Mouse (Mus musculus): Measurements from ENCODE around the gene Kcns1. TPM values are rescaled to one million over a fixed set of nuclear protein-coding genes. Genes with fewer than 3 reads are reported as not detected.

The Kcns1 gene
- polyA plus RNA-seq, 1 experiment from 2014 or later = 0.15 TPM

DNA sequence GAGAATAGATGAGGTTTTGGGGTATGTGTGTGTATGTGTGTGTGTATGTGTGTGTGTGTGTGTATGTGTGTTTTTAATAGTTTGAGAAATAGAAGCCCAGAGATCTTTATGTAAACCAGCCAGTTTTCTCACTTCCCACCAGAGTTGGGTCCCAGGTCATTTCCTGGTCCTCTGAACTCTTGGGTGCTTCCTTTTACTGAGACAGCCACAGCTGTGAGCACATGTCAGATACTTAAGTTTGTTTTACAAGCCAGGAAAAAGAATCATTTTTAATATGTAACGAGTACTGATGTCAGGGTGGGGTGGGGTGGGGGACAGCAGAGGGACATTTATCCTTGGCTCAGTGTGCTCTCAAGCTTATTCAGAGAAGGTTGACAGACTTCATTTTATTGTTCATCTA is 35.5 kb downstream of the Kcns1 start:
- H3K4me3 ChIP-seq = no peak overlapping the region
- 80% methylated on average over 1 of the region's 1 CpGs for WGBS
- DNase-seq (ENCODE audit: low spot score) = no peak
- no peaks in the 10 kb centered on the region for H3K27me3 ChIP-seq (ENCODE audit: low read depth, poor library complexity, severe bottlenecking)
- H3K4me1 ChIP-seq = peaks cover 29% of the 10 kb centered on the region
- H3K27ac ChIP-seq = no peak overlapping the region
- H3K36me3 ChIP-seq = peaks cover 29% of the 10 kb centered on the region
- H3K9me3 ChIP-seq (replicated peaks) = no peaks in the 10 kb centered on the region

DNA sequence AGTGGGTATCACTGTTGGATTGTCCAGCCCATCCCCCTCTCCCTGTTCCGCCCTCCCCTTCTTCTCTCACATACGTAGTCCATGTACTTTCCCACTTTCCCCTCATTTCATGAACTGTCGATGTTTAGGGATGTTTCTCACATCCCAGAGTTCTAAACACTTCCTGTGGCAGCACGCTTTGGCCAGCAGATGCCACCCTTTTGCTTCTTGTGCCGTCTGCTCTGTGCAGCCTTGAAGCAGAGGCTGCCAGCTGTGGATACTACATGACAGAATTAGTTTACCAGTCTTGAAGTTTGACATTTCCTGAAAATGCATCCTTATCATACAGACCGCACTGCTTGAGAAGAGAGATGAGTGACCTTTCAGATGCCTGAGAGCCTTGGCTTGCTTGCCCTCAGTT is 36.4 kb downstream of the Kcns1 start:
- Histone ChIP-seq H3K36me3 (peaks cover 21% of the 10 kb centered on the region), H3K4me3 (no peak overlapping the region), H3K27me3 (ENCODE audit: low read depth, poor library complexity, severe bottlenecking) (no peaks in the 10 kb centered on the region), H3K27ac (no peak overlapping the region), H3K9me3 (replicated peaks) (no peaks in the 10 kb centered on the region), H3K4me1 (peaks cover 29% of the 10 kb centered on the region)
- WGBS = 81% methylated on average over 6 of the region's 6 CpGs
- DNase-seq (ENCODE audit: low spot score) = no peak

DNA sequence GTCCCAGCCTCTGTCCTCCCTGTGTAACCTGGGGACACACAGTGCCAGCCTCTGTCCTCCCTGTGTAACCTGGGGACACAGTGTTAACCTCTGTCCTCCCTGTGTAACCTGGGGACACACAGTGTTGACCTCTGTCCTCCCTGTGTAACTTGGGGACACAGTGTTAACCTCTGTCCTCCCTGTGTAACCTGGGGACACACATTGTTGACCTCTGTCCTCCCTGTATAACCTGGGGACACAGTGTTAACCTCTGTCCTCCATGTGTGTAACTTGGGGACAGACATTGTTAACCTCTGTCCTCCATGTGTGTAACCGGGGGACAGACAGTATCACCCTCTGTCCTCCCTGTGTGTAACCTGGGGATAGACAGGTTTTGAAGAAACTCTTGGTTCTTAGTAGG is 39.3 kb downstream of the Kcns1 start:
- WGBS = 92% methylated on average over 1 of the region's 1 CpGs
- no peak for DNase-seq (ENCODE audit: low spot score)
- Histone ChIP-seq H3K36me3 (peaks cover 27% of the 10 kb centered on the region), H3K4me1 (peaks cover 17% of the 10 kb centered on the region), H3K27ac (no peak overlapping the region), H3K27me3 (ENCODE audit: low read depth, poor library complexity, severe bottlenecking) (no peaks in the 10 kb centered on the region), H3K4me3 (no peak overlapping the region), H3K9me3 (replicated peaks) (no peaks in the 10 kb centered on the region)

DNA sequence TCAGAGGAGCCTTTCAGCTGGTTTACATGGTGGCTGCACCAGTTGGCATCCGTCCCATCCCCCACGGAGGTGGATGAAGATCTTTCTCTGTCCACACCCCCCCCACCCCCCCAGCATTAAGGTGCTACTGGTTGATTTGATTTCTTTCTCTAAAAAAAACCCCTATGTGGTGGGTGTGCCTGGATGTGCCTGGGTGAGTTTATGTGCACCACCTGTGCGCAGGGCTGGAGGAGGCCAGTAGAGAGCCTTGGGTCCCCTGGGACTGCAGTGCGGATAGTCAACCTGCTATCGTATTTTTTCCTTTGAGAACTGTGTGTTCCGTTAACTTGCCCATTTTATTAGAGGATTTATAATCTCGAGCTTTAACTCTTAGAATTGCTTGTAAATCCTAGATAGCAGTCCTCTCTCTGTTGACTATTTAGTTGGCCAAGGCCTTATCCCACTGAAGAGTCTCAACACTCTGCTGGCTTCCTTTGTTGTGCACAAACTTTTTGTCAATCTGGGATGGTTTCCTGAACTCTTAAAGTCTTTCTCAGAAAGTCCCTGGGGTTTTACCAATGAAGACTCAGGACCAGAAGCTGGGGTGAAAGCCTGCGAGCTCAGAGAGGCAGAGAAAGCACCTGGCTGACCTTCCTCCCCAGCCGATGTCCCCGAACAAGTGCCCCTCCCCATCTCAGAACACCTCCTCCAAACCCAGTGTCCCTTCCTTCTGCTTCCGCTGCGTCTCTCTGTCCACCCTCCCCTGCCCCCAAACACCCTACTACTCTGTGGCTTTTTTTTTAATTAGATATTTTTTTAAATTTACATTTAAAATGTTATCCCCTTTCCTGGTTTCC is 42.1 kb downstream of the Kcns1 start:
- 93% methylated on average over 12 of the region's 12 CpGs for WGBS
- no peak overlapping the region for H3K4me3 ChIP-seq
- H3K4me1 ChIP-seq = peaks cover 17% of the 10 kb centered on the region

DNA sequence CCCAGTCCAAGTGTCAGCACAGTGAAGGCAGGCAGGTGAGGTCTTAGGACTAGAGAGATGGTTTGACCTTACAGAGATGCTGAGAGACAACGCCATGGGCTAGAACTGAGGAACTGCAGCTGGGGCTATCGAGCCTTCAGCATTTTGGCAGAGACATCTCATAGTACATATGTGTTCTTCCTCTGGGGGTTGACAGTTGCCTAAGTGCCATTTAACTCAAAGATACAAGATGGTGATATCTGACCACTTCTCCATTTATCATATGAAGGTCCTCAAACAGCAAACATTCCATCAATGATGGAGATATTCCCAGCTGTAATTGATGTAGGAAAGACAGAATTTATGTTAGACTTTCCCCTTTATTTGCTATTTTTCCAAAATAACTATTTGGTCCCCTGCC is 43.6 kb downstream of the Kcns1 start:
- no peak overlapping the region for H3K4me3 ChIP-seq
- H3K9me3 ChIP-seq (replicated peaks) = no peaks in the 10 kb centered on the region
- no peaks in the 10 kb centered on the region for H3K27me3 ChIP-seq (ENCODE audit: low read depth, poor library complexity, severe bottlenecking)
- peaks cover 11% of the 10 kb centered on the region for H3K4me1 ChIP-seq
- 90% methylated on average over 2 of the region's 2 CpGs for WGBS
- H3K36me3 ChIP-seq = peaks cover 37% of the 10 kb centered on the region
- no peak for DNase-seq (ENCODE audit: low spot score)
- H3K27ac ChIP-seq = no peak overlapping the region

More for the DNA sequence above, 42.1 kb downstream of the Kcns1 start:
- Histone ChIP-seq H3K36me3 (peaks cover 30% of the 10 kb centered on the region), H3K27me3 (ENCODE audit: low read depth, poor library complexity, severe bottlenecking) (no peaks in the 10 kb centered on the region), H3K27ac (no peak overlapping the region), H3K9me3 (replicated peaks) (no peaks in the 10 kb centered on the region)
- no peak for DNase-seq (ENCODE audit: low spot score)

DNA sequence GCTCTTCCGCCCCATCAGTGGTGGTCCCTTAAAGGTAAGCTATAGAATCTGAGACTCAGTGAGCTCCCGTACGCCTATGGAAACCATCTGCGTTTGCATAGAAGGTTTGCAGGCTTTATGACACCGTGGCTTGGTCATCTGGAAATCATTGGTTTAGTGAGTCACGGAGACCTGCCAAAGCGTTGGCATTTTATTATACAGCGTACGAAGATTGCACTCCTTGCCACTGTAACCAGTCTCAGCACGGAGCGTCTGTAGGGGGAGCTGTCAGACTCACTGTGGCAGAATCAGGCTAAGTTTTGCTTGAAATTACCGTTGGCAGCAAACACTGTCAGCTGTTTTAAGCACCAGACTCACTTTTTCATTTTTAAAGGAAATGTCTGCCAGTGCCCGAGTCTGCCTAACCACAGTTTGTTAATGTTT is 44.4 kb downstream of the Kcns1 start:
- Histone ChIP-seq H3K9me3 (replicated peaks) (no peaks in the 10 kb centered on the region), H3K36me3 (peaks cover 38% of the 10 kb centered on the region), H3K4me1 (peaks cover 4% of the 10 kb centered on the region; the same call in 1 of the 2 replicates), H3K4me3 (no peak overlapping the region), H3K27ac (no peak overlapping the region), H3K27me3 (ENCODE audit: low read depth, poor library complexity, severe bottlenecking) (no peaks in the 10 kb centered on the region)
- DNase-seq (ENCODE audit: low spot score) = no peak
- 77% methylated on average over 13 of the region's 13 CpGs for WGBS

DNA sequence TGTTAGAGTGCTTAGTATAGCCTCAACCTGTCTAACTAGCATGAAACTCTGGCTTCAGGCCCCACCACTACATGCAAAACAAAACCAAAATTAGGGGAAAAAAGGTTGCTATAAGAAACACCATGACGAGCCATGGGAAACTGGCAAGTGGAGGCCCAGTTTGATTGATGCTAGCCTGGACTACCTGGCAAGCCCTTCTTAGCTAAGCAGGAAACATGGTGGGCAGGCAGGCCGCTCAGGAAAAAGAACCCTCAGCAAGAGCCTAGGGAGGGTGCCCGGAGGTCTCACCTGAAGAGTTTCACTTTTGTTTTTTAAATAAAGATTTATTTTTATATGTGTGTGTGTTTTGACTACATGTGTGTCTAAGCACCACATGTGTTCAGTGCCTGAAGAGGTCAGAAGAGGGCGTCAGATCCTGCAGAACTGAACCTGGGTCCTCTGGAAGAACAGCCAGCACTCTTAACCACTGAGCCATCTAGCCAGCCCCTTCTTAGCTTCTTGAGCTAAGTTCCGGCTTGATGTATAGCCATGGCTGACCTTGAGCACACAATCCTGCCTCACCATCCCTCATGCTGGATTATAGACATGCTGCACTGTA is 47.6 kb downstream of the Kcns1 start:
- no peaks in the 10 kb centered on the region for H3K9me3 ChIP-seq (replicated peaks)
- WGBS = 84% methylated on average over 5 of the region's 5 CpGs
- no peak overlapping the region for H3K27ac ChIP-seq
- no peaks in the 10 kb centered on the region for H3K4me1 ChIP-seq
- no peak for DNase-seq (ENCODE audit: low spot score)
- no peaks in the 10 kb centered on the region for H3K27me3 ChIP-seq (ENCODE audit: low read depth, poor library complexity, severe bottlenecking)
- peaks cover 56% of the 10 kb centered on the region for H3K36me3 ChIP-seq
- no peak overlapping the region for H3K4me3 ChIP-seq

DNA sequence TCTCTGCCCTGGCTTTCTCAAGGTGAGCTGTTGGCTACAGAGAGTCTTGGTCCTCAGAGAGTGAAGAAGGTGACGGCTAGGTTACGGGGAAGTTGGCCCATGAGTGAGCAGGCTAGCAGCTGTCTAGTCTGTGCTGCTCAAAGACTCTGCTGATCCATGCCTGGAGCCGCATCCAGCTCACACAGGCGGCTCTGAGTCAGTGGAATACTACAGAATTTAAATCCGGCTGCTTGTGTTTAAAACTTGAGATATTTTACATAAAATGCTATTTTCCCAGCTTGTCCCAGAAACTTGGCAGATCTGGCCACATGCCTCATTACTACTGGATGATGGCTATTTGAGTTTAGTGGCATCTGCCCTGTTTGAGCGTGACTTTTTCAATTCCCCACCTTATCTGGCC is 51.4 kb downstream of the Kcns1 start:
- Histone ChIP-seq H3K4me1 (peaks cover 10% of the 10 kb centered on the region), H3K36me3 (peaks cover 54% of the 10 kb centered on the region), H3K4me3 (no peak overlapping the region), H3K9me3 (replicated peaks) (no peaks in the 10 kb centered on the region), H3K27me3 (ENCODE audit: low read depth, poor library complexity, severe bottlenecking) (no peaks in the 10 kb centered on the region), H3K27ac (no peak overlapping the region)
- 96% methylated on average over 6 of the region's 6 CpGs for WGBS
- DNase-seq (ENCODE audit: low spot score) = no peak

DNA sequence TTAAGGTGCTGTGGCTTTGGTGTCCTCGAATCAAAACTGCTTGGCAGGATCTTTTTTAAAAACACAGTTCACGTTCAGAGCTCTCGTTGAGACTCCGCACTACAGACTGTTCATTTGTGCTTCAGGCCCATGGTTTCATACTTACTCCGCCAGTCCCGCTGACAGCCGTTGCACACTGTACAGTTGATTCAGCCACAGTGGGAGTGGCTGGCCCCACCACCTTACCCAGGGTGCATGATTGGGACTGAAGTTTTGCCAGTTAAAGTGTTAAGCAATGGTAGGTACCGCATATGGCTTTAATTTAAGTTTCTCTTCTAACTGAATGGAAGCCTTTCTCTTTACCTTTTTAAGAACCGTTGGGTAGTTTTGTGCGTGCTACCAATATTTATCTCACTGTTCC is 55.4 kb downstream of the Kcns1 start:
- Histone ChIP-seq H3K4me1 (peaks cover 10% of the 10 kb centered on the region), H3K36me3 (peaks cover 43% of the 10 kb centered on the region), H3K4me3 (no peak overlapping the region), H3K27ac (peak overlapping the region; percentile 50; the same call in 1 of the 2 replicates), H3K27me3 (ENCODE audit: low read depth, poor library complexity, severe bottlenecking) (no peaks in the 10 kb centered on the region), H3K9me3 (replicated peaks) (no peaks in the 10 kb centered on the region)
- WGBS = 84% methylated on average over 10 of the region's 10 CpGs
- no peak for DNase-seq (ENCODE audit: low spot score)

DNA sequence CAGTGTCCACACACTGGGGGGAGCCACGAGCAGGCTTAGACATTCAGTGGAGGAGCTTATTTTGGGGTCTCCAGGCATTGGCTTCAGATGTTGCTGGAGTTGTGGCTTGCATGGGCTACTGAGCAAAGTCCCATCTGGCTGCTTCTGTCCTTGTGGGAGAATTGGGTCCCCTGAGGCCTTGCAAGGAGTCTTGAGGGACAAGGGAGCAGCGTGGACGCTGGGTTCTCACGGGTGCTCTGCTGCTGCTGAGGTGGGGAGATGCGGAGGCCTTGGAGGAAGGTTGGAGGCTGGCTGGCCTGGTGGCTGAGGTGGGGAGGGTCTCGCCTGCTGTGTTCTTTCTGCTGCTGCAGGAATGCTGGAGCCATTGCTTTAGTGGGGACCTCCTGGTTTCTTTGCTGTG is 56.9 kb downstream of the Kcns1 start:
- no peak overlapping the region for H3K4me3 ChIP-seq
- no peaks in the 10 kb centered on the region for H3K27me3 ChIP-seq (ENCODE audit: low read depth, poor library complexity, severe bottlenecking)
- H3K4me1 ChIP-seq = peaks cover 10% of the 10 kb centered on the region
- DNase-seq (ENCODE audit: low spot score) = no peak
- 95% methylated on average over 6 of the region's 6 CpGs for WGBS
- peaks cover 34% of the 10 kb centered on the region for H3K36me3 ChIP-seq
- H3K9me3 ChIP-seq (replicated peaks) = no peaks in the 10 kb centered on the region
- 0 out of 2 replicates have a peak overlapping the region, but pooled peaks have one; percentile 8 for H3K27ac ChIP-seq

Other genes with a start within 250 kb of the Kcns1 start
- 307 and 327 TPM in 2 replicates for gene Ywhab, start 176.2 kb downstream of the Kcns1 start, polyA plus RNA-seq (2016; fragmentation: Nextera tagmentation; extraction: Ambion mirVana)
- 0.76 and 1.3 TPM in 2 replicates for gene Pabpc1l, start 145.7 kb downstream of the Kcns1 start, polyA plus RNA-seq (2016; fragmentation: Nextera tagmentation; extraction: Ambion mirVana)
- gene Stk4, start 100.8 kb downstream of the Kcns1 start, polyA plus RNA-seq (2016; fragmentation: Nextera tagmentation; extraction: Ambion mirVana) = 30.4 and 32.8 TPM in 2 replicates
- gene Tomm34, start 99.9 kb downstream of the Kcns1 start, polyA plus RNA-seq (2016; fragmentation: Nextera tagmentation; extraction: Ambion mirVana) = 60.3 and 66.4 TPM in 2 replicates
- not detected in 2 replicates for gene Wfdc5, start 11.6 kb upstream of the Kcns1 start, polyA plus RNA-seq (2016; fragmentation: Nextera tagmentation; extraction: Ambion mirVana)
- not detected in 2 replicates for gene Wfdc12, start 19.5 kb upstream of the Kcns1 start, polyA plus RNA-seq (2016; fragmentation: Nextera tagmentation; extraction: Ambion mirVana)
- not detected in 2 replicates for gene Wfdc15a, start 29.0 kb upstream of the Kcns1 start, polyA plus RNA-seq (2016; fragmentation: Nextera tagmentation; extraction: Ambion mirVana)
- not detected in 2 replicates for gene Wfdc15b, start 50.5 kb upstream of the Kcns1 start, polyA plus RNA-seq (2016; fragmentation: Nextera tagmentation; extraction: Ambion mirVana)
- gene Svs2, start 67.4 kb upstream of the Kcns1 start, polyA plus RNA-seq (2016; fragmentation: Nextera tagmentation; extraction: Ambion mirVana) = not detected in 2 replicates
- not detected in 2 replicates for gene Svs3b, start 85.5 kb upstream of the Kcns1 start, polyA plus RNA-seq (2016; fragmentation: Nextera tagmentation; extraction: Ambion mirVana)
- not detected in 2 replicates for gene Svs4, start 107.3 kb upstream of the Kcns1 start, polyA plus RNA-seq (2016; fragmentation: Nextera tagmentation; extraction: Ambion mirVana)
- not detected in 2 replicates for gene Svs3a, start 118.2 kb upstream of the Kcns1 start, polyA plus RNA-seq (2016; fragmentation: Nextera tagmentation; extraction: Ambion mirVana)
- gene Svs6, start 145.6 kb upstream of the Kcns1 start, polyA plus RNA-seq (2016; fragmentation: Nextera tagmentation; extraction: Ambion mirVana) = not detected in 2 replicates
- not detected in 2 replicates for gene Svs5, start 161.6 kb upstream of the Kcns1 start, polyA plus RNA-seq (2016; fragmentation: Nextera tagmentation; extraction: Ambion mirVana)
- gene Slpi, start 218.0 kb upstream of the Kcns1 start, polyA plus RNA-seq (2016; fragmentation: Nextera tagmentation; extraction: Ambion mirVana) = 0.46 TPM in 1 of 2 replicates, not detected in the other
- gene Rbpjl, start 232.0 kb upstream of the Kcns1 start, polyA plus RNA-seq (2016; fragmentation: Nextera tagmentation; extraction: Ambion mirVana) = 0.03 TPM in 1 of 2 replicates, not detected in the other
- gene Matn4, start 234.0 kb upstream of the Kcns1 start, polyA plus RNA-seq (2016; fragmentation: Nextera tagmentation; extraction: Ambion mirVana) = 0.15 and 3.0 TPM in 2 replicates

All from limb, embryonic 10.5 days (tissue).